Mouse (Mus musculus) layer of hippocampus, adult 11-12 months (tissue): Measurements from ENCODE around the gene Rxra.

Experiments used
- DNase-seq: peaks from one replicate; pipeline ENCODE4 v3.0.0; 2022; ENCODE audit warnings: low spot score

Gene Rxra

GRCm38 (mm10) chr2:27676106-27676477, at the start of gene Rxra:
Gene Rxra, plus strand, starts transcription at chr2:27676440.
- no peak for DNase-seq

DNA sequence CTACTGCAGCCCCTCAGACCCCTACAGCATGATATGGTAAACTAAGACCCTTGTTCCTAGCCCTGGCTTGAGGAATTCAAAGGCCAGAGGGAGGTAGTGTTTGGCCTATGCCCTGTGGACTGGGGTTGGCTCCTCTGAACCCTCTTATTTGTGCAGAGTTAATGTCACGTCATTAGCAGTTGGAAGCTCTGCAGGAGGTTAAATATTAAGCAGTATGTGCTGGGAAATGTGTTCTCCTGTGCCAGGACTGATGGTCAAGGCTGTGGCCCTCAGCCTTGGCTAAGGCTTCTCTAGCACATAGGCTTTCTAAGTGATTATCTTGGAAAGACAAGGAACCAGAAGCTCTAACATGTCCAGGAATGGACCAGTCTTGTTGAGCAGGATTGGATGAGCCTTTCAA, 49.6 kb upstream of the Rxra start:
- no peak for DNase-seq

DNA sequence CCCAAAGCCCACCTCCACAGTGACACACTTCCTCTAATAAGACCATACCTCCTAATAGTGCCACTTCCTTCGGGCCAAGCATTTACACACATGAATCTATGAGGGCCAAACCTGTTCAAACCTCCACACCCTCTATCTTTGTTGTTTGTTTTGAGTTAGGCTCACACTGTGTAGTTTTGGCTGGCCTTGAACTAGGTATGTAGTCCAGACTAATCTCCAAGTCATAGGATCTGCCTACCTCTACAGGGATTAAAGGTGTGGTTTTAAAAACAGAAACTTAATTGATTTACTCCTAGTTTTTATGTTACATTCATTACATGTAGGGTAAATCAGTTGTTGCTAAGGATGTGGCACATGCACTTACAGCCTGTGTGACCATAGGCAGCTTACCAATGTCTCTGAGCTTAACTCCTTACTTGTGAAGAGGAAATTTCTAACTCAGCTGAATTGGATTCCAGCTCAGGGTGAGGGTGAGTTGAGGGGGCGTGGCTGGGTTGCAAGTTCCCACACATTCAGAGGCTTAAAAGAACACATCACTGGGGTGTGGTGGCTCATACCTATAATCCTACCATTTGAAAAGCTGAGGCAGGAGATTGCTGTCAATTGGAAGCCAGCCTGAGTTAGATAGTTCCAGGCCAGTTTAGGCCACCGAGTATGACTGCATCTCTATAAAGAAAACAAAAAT, 45.5 kb upstream of the Rxra start:
- no peak for DNase-seq

DNA sequence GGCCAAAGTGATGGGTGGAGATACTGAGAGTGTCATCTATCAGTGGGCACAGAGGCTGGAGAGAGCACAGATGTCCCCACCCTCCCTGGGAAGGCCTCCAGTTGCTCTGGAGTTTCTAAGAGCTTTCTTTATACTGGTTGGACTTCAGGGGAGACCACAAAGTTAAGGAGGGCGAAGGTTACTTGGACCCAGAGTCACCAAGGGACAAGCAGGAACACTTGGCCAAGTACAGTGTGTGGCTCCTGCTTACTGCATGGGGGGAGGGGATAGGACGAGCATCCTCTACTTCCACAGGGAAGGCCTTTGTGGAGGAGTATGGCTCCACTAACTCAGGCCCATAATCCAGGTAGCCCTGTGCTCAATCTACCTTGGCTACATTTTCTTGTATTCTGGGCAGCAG, 42.8 kb upstream of the Rxra start:
- no peak for DNase-seq

GRCm38 (mm10) chr2:27634018-27634417, 42.2 kb upstream of the Rxra start:
- DNase-seq, result no peak

- DNase-seq, result no peak
Measured at GRCm38 (mm10) chr2:27635147-27635738, 41.0 kb upstream of the Rxra start.

DNA sequence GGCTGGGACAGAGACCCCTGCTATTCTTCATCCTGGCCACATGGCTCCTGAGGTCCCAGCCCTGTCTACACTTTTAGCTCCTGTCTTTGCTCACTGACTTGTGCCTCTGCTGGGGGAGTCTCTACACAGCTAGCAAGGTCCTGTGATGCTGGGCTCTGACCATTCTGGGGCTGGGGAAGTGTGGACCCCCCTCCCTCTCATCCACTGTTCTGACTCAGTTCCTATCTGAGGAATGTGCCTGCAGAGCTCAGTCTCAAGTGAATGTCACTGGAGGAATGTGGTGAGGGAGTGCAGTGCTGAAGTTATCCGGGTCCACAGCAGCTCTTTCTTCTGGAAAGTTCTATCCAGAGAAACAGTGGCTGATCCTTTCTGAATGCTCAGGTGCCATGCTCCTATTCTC, 39.4 kb upstream of the Rxra start:
- no peak for DNase-seq

DNA sequence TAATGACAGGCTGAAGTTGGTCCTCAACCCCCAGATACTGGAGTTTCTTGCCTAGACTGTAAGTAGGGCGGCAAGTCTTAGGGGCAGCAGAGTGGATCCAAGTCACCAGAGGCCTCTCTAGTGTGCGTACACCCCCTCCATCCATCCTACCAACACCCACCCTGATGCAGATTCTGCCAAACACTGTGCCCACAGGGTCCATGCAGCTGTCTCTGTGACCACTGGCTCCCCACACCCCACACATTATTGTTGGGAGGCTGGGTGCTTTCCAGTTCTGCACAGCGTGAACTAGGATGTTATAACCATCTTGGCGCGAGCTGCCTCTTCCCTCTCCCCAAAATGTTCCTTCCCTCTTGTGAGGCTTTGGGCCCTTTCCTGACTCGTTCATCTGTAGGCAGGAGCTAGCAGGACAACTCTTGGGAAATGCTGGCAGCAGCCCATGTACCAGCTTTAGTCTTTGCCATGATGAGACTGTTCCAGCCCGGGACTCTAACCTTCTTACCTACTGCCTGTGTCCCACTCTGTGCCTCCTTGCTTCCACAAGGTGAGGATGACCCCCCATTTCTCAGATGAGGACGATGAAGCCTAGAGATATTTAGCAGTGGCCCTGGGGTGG, 38.9 kb upstream of the Rxra start:
- DNase-seq, result peak; percentile 11

DNA sequence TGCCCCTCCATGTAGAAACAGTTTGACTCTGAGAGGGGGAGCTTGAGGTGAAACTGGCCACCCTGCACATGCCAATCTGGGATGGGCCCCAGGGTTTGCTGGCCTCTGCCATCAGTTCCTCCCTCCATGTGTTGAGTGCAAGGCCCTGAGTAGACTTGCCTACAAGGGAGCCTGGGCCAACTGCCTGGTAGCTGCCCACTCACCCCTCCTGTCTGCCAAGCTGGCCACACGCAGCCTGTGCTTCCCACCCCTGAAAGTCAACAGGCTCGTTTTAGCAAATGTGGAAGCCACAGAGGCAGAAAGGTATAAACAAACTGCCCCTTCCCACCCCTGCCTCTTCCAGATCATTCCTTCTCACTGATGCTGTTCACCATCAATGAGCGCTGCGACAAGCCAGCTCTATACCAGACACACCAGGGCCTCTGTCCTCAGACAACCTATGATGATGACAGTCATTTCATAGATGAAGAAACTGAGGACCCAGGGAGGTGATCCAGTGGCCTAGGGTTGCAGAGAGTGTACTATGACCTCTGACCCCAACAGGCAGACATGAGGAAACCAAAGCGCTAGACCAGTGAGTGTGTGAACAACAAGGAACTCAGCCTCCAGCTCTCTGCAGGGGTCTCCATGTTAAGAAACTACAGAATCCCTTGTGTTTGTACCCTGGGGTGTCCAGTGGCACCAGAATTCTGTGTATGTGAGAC, 36.5 kb upstream of the Rxra start:
- DNase-seq, result peak; percentile 12

DNA sequence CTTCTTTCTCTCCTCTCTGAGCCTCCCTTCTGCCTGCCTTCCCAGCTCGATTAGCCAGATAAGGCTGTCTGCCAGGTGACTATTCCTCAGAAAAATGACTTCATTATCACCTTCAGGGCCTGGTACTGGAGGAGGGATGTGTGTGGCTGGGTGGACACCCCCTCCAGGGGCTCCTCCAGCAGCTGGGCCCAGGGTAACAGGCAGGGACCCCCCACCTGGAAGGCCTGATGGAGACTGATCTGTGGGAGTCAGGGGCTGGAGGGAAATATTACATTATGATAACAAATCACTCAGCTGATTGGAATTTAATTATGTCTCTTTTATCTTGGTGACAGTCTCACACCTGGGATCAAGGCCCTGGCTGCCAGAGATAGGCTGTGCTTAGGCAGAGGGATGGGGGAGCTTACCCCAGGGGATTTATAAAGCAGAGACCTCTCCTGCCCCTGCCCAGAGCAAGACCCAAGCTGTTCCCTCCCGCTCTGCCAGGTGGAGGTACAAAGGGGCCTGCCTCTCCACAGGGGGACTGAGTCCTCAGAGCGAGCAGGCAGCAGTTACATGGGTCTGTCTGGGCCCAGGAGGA, 35.2 kb upstream of the Rxra start:
- DNase-seq, result no peak

- DNase-seq, result peak; percentile 8
Measured at GRCm38 (mm10) chr2:27644547-27645120, 31.6 kb upstream of the Rxra start.

GRCm38 (mm10) chr2:27645471-27645870, 30.8 kb upstream of the Rxra start:
- no peak for DNase-seq

DNA sequence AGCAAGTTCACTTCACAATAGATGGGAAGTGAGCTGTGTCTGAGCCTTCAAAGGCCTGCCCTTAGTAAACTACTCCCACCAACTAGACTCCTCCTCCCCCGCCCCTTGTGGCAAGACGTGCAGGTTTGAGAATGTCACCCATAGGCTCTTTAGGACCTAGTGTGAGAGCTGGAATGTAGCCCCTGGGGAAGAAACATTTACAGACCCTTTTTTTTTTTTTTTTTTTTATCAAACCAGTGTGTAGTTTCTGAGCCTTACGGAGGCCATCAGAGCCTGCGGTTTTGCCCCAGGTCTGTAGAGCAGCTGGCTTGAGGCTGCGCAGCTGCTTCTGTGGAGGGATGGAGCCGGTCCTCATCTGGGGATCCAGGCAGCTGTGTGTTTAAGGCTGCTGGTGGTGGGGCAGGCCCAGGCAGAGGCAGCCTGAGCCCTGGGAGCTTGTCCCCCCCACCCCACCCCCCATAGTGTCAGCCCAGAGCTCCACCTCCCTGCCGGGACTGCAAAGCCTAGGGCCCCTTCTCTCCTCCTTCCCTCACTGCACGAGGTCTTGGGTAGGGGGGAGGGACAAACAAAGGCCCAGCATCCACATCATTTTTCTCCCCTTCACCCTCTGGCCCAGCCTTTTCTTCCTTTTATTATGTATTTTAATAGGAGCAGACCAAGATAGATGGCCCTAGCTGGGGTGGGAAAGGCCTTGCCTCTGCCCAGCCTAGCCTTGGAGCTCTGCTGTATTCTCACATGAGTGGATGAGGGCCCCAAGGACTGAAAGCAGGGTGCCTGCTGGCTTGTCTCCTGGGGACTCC, 26.2 kb upstream of the Rxra start:
- no peak for DNase-seq

DNA sequence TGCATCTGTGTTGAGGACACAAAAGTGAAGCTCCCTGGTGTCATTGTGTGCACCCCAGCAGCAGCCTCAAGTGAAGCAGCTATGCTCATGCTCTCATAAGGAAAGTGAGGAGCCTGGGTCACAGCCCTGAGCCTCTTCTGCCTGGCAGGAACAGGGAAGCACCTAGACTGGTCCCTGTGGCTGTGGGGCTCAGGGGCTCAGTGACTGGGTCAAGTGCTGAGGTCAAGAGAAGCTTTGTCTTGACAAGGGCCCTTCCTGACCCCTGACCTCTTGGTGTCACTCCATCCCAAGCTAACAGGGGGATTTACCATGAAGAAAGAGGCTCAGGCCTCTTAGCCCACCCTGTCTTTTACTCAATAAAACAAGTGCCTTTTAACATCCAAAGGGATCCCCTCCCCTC, 25.2 kb upstream of the Rxra start:
- no peak for DNase-seq

- no peak for DNase-seq
Measured at GRCm38 (mm10) chr2:27653496-27654030, 22.7 kb upstream of the Rxra start.

DNA sequence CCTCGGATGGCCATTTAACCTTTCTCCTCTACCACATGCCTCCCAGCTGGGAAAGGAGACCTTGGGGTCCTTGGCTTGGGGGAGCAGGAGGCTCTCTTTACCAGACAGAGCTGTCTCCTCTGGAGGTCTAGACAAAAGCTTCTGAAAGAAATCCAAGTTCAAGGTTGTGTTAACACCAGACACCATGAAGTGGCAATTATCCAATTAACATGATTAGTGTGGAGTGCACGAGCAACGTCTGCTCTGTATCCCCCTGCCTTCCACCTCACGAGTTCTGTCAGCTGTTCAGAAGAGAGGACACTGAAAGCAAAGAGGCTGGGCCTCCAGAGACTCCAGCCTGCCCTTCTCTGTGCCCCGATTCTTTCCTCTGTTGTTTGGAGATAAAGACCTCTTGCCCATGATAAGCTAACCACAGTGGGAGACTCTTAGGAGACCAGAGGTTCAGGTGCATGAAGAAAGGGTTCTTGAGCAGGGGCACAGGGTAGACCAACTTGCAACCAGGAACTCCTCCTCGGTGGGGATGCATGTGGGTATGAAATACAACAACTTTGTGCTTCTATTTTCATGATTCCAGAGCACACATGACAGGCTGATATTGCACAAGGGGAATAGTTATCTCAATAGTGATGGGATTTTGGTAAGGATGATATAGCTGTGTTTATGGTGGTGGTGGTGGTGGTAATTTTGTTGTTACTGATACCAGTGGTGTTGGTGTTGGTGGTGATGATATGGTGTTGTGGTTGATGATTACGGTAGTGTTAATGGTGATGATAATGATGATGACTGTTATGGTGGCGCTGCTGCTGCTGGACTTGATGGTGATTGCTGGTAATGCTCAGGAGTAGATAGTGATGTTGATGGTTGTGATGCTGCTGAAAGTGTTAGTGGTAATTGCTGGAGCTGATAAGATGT, 21.7 kb upstream of the Rxra start:
- DNase-seq, result no peak

GRCm38 (mm10) chr2:27656576-27656975, 19.7 kb upstream of the Rxra start:
- DNase-seq, result no peak

GRCm38 (mm10) chr2:27665284-27665683, 11.0 kb upstream of the Rxra start:
- no peak for DNase-seq

DNA sequence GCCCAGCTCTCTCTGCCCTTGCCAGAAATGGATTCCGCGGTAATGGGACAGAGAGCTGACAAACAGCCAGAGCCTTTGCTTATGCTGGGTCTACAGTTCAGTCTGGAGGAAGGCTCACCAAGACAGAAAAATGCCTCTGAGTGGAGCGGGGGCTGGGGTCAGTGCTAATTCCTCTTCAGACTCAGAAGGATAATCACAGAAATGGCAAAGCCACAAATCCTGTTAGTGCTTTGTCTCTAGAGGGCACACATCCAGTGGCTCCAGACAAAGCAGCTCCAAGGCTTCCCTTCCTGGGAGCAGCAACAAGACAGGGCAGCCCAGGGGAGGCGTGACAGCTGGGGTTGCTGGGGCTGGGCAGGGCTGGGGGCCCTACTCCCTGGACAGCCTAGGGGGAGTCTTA, 9.5 kb upstream of the Rxra start:
- DNase-seq, result no peak

DNA sequence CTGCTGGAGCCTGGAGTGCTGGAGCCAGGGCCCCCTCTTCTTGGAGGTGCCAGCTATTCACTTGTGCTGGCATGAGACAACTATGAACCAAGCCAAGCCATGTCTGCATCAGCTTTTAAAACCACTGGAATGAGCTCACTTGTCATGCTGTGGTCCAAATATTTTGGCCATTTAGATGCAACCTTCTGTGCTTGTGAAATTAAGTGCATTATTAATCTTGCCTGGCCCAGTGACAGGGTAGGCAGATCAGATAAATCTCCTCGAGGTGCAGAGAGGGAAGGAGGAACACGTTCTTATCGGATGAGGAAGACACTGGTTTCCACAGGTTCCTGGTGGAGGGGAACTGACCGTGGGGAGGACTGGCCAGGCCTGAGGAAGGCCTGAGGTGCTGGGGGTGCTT, 8.6 kb upstream of the Rxra start:
- no peak for DNase-seq
